Mouse (Mus musculus): ENCODE measurements around the gene Garnl3. TPM values are rescaled to one million over a fixed set of nuclear protein-coding genes. Genes with fewer than 3 reads are reported as not detected.

Gene Garnl3
- polyA plus RNA-seq, 1 experiment from 2014 or later: 62.3 TPM

DNA sequence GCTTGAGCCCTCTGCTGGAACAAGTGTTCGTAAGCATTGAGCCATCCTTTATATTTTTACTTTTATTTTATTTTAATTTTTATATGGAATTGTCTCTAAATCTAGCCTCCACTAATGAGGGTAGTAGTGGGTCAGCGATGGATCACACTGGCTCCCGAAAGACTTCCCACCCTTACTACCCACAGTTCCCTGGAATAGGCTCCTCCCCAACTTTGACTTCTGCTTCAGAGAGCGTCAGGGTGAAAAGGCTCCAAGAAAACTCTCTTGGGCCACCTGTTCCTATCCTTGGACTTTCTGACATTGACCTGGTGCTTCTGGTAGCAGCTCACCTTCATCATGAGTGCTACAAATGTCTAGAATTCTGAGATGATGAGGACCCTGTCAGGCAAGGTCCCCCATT is 148.8 kb downstream of the Garnl3 start:
- Histone ChIP-seq H3K27ac (replicated peaks) (no peak overlapping the region), H3K4me3 (replicated peaks) (peak overlapping the region; percentile 89), H3K9me3 (replicated peaks) (no peaks in the 10 kb centered on the region), H3K9ac (replicated peaks) (no peak overlapping the region), H3K4me1 (peaks cover 25% of the 10 kb centered on the region), H3K36me3 (peaks cover 14% of the 10 kb centered on the region; the same call in 1 of the 2 replicates), H3K27me3 (replicated peaks) (no peaks in the 10 kb centered on the region), H3K4me2 (peak overlapping the region; percentile 99)
- 4% methylated on average over 4 of the region's 4 CpGs for WGBS
- ATAC-seq (ENCODE audit: low FRiP score): no peak

- peak; percentile 98 for ATAC-seq (ENCODE audit: low FRiP score)
- Histone ChIP-seq H3K4me1 (peaks cover 25% of the 10 kb centered on the region), H3K27ac (replicated peaks) (peak within 1 kb of the TSS; percentile 82), H3K27me3 (replicated peaks) (no peaks in the 10 kb centered on the region), H3K36me3 (peaks cover 13% of the 10 kb centered on the region; the same call in 1 of the 2 replicates), H3K4me2 (peak within 1 kb of the TSS; percentile 99), H3K4me3 (replicated peaks) (peak within 1 kb of the TSS; percentile 89), H3K9me3 (replicated peaks) (no peaks in the 10 kb centered on the region), H3K9ac (replicated peaks) (peak within 1 kb of the TSS; percentile 86)
- 0% methylated on average over 41 of the region's 50 CpGs for WGBS
These were observed 149.7 kb downstream of the Garnl3 start, which contains the start of gene Slc2a8 for GRCm38 (mm10) chr2:32981725-32982271. Gene Slc2a8, minus strand, starts transcription at chr2:32982083.

- peak overlapping the region; percentile 89 for H3K4me3 ChIP-seq (replicated peaks)
- ATAC-seq (ENCODE audit: low FRiP score): peak; percentile 62
- H3K9me3 ChIP-seq (replicated peaks): no peaks in the 10 kb centered on the region
- peak overlapping the region; percentile 82 for H3K27ac ChIP-seq (replicated peaks)
- peak overlapping the region; percentile 86 for H3K9ac ChIP-seq (replicated peaks)
- H3K4me2 ChIP-seq: peak overlapping the region; percentile 99
- peaks cover 13% of the 10 kb centered on the region for H3K36me3 ChIP-seq
- WGBS: under 1% methylated on average over 23 of the region's 23 CpGs
- H3K27me3 ChIP-seq (replicated peaks): no peaks in the 10 kb centered on the region
- H3K4me1 ChIP-seq: peaks cover 29% of the 10 kb centered on the region
These were observed 150.2 kb downstream of the Garnl3 start for GRCm38 (mm10) chr2:32981281-32981680.

GRCm38 (mm10) chr2:32979675-32980074 is 151.8 kb downstream of the Garnl3 start:
- 86% methylated on average over 7 of the region's 7 CpGs for WGBS
- H3K36me3 ChIP-seq: peaks cover 19% of the 10 kb centered on the region
- no peaks in the 10 kb centered on the region for H3K27me3 ChIP-seq (replicated peaks)
- H3K4me3 ChIP-seq (replicated peaks): no peak overlapping the region
- H3K4me2 ChIP-seq: no peak overlapping the region
- H3K9ac ChIP-seq (replicated peaks): no peak overlapping the region
- ATAC-seq (ENCODE audit: low FRiP score): no peak
- H3K9me3 ChIP-seq (replicated peaks): no peaks in the 10 kb centered on the region
- peaks cover 30% of the 10 kb centered on the region for H3K4me1 ChIP-seq
- no peak overlapping the region for H3K27ac ChIP-seq (replicated peaks)

- WGBS: 78% methylated on average over 3 of the region's 3 CpGs
- no peak overlapping the region for H3K4me2 ChIP-seq
- H3K27ac ChIP-seq (replicated peaks): no peak overlapping the region
- H3K9me3 ChIP-seq (replicated peaks): no peaks in the 10 kb centered on the region
- no peak for ATAC-seq (ENCODE audit: low FRiP score)
- H3K9ac ChIP-seq (replicated peaks): no peak overlapping the region
- peaks cover 30% of the 10 kb centered on the region for H3K4me1 ChIP-seq
- peaks cover 29% of the 10 kb centered on the region for H3K36me3 ChIP-seq
- no peak overlapping the region for H3K4me3 ChIP-seq (replicated peaks)
- no peaks in the 10 kb centered on the region for H3K27me3 ChIP-seq (replicated peaks)
These were observed 152.8 kb downstream of the Garnl3 start for GRCm38 (mm10) chr2:32978675-32979074.

DNA sequence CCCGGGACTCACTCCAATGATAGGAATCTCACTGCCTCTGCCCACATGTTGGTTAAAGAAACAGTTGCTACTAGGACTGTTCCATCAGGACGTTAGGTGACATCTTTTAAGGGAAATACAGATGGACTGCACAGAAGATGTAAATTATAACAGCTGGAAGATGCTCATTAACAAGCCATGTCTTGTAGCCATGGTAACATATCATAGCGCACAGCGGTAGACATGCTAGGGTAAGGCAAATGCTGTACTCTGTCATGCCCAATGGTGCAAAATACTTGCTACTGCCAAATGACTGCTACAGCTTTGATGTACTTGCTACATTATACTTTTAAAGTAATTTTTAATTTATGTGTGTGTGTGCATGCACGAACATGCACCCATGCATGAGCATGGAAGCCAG is 154.3 kb downstream of the Garnl3 start:
- H3K4me3 ChIP-seq (replicated peaks): no peak overlapping the region
- peaks cover 42% of the 10 kb centered on the region for H3K36me3 ChIP-seq
- no peaks in the 10 kb centered on the region for H3K27me3 ChIP-seq (replicated peaks)
- ATAC-seq (ENCODE audit: low FRiP score): no peak
- 75% methylated on average over 5 of the region's 5 CpGs for WGBS
- no peak overlapping the region for H3K27ac ChIP-seq (replicated peaks)
- peaks cover 22% of the 10 kb centered on the region for H3K4me1 ChIP-seq
- H3K9ac ChIP-seq (replicated peaks): no peak overlapping the region
- no peaks in the 10 kb centered on the region for H3K9me3 ChIP-seq (replicated peaks)
- no peak overlapping the region for H3K4me2 ChIP-seq

GRCm38 (mm10) chr2:32974216-32974615 is 157.2 kb downstream of the Garnl3 start:
- H3K27me3 ChIP-seq (replicated peaks): no peaks in the 10 kb centered on the region
- H3K27ac ChIP-seq (replicated peaks): no peak overlapping the region
- H3K4me1 ChIP-seq: peaks cover 6% of the 10 kb centered on the region
- ATAC-seq (ENCODE audit: low FRiP score): no peak
- H3K4me2 ChIP-seq: no peak overlapping the region
- WGBS: 90% methylated on average over 8 of the region's 8 CpGs
- no peak overlapping the region for H3K9ac ChIP-seq (replicated peaks)
- peaks cover 42% of the 10 kb centered on the region for H3K36me3 ChIP-seq
- H3K4me3 ChIP-seq (replicated peaks): no peak overlapping the region
- no peaks in the 10 kb centered on the region for H3K9me3 ChIP-seq (replicated peaks)

DNA sequence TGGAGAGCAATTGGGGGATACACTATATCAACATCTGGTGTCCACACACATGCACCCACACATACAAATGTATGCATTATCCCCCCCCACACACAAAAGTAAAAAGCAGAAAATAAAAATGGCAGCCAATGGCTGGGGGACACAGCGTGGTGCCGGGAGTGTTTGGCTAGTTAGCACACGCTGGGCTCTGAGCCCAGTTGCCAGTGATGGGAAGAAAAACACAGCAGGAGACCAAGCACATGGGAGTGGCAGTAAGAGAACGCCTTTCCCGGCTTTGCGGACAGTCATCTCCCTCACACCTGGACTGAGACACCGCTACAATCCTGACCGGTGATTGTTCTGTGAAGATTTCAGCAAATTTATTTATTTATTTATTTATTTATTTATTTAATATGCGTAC is 160.2 kb downstream of the Garnl3 start:
- Histone ChIP-seq H3K4me3 (replicated peaks) (no peak overlapping the region), H3K4me1 (peaks cover 17% of the 10 kb centered on the region), H3K27ac (replicated peaks) (no peak overlapping the region), H3K4me2 (no peak overlapping the region), H3K36me3 (peaks cover 37% of the 10 kb centered on the region), H3K9me3 (replicated peaks) (no peaks in the 10 kb centered on the region), H3K9ac (replicated peaks) (no peak overlapping the region), H3K27me3 (replicated peaks) (no peaks in the 10 kb centered on the region)
- 31% methylated on average over 9 of the region's 9 CpGs for WGBS
- ATAC-seq (ENCODE audit: low FRiP score): no peak

DNA sequence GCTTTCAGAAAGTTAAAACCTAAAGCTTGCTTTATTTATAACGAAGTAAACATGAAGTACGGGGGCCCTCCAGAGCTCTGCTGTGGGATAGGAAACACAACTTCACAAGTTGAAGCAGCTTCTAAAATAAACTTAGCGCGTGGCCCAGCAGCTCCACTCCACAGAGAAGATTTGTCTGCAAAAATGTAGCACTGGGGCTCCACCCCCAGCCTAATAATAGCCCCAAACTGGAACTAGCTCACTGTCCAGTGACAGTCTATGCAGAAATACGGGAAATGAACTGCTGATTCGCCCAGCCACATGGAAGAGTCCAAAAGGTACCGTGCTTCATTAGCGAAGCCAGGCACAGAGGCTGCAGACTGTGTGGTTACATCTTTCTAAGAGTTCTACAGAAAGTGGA is 162.1 kb downstream of the Garnl3 start:
- H3K4me2 ChIP-seq: no peak overlapping the region
- H3K9ac ChIP-seq (replicated peaks): no peak overlapping the region
- peaks cover 28% of the 10 kb centered on the region for H3K36me3 ChIP-seq
- H3K4me1 ChIP-seq: peaks cover 27% of the 10 kb centered on the region
- H3K27me3 ChIP-seq (replicated peaks): no peaks in the 10 kb centered on the region
- no peak for ATAC-seq (ENCODE audit: low FRiP score)
- no peak overlapping the region for H3K4me3 ChIP-seq (replicated peaks)
- H3K9me3 ChIP-seq (replicated peaks): no peaks in the 10 kb centered on the region
- H3K27ac ChIP-seq (replicated peaks): no peak overlapping the region
- WGBS: 89% methylated on average over 8 of the region's 8 CpGs

DNA sequence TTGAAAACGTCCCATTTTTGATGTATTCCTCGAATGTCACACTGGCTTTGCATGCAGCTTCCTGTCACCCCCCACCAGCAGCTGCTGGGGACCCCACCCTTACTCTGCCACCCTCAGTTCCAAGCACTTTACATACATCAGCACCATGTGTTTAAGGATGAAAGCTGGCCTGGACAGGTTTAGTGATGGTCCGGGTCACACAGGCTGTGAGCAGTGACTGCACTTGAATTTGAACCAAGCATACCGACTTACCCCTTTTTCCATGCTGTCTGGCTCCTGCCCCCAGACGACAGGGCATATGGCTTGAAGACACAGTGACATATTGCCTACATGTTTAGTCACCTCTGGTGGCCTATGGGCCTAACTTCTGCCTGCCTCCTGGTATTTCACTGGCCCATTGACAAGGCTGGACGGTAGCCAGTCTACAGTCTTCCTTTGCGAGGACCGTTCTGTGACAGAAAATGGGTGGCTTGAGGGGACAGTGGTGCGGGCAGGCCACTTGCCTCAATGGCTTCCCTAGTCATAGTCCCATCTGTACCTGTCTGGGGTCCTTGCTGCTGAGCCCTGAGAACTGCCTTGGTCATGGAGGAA is 163.3 kb downstream of the Garnl3 start:
- Histone ChIP-seq H3K9ac (replicated peaks) (peak overlapping the region; percentile 69), H3K9me3 (replicated peaks) (no peaks in the 10 kb centered on the region), H3K4me3 (replicated peaks) (peak overlapping the region; percentile 60), H3K27ac (replicated peaks) (peak overlapping the region; percentile 96), H3K27me3 (replicated peaks) (no peaks in the 10 kb centered on the region), H3K4me2 (peak overlapping the region; percentile 94), H3K4me1 (peaks cover 38% of the 10 kb centered on the region), H3K36me3 (peaks cover 28% of the 10 kb centered on the region)
- ATAC-seq (ENCODE audit: low FRiP score): no peak
- WGBS: 84% methylated on average over 9 of the region's 9 CpGs

- Histone ChIP-seq H3K36me3 (peaks cover 22% of the 10 kb centered on the region), H3K9me3 (replicated peaks) (no peaks in the 10 kb centered on the region), H3K4me3 (replicated peaks) (peak overlapping the region; percentile 60), H3K4me1 (peaks cover 49% of the 10 kb centered on the region), H3K9ac (replicated peaks) (peak overlapping the region; percentile 69), H3K27ac (replicated peaks) (peak overlapping the region; percentile 96), H3K4me2 (peak overlapping the region; percentile 94), H3K27me3 (replicated peaks) (no peaks in the 10 kb centered on the region)
- peak; percentile 90 for ATAC-seq (ENCODE audit: low FRiP score)
- under 1% methylated on average over 55 of the region's 55 CpGs for WGBS
These were observed 164.5 kb downstream of the Garnl3 start for GRCm38 (mm10) chr2:32966689-32967631.
